Mouse (Mus musculus) inflammation-experienced regulatory T-cells, adult 6 months (primary cell): ENCODE results near the gene Atad2b. TPM values are rescaled to one million over a fixed set of nuclear protein-coding genes. Genes with fewer than 3 reads are reported as not detected.
A peak's percentile ranks its signal among the peaks of the same experiment; 100 is the strongest.
"Not testable (repeated sequence)": the region's sequence is repeated elsewhere in the genome, so short reads cannot be mapped to it uniquely, and the experiment has no call there.

Source experiments
- ATAC-seq: one replicate; pipeline ENCODE4 v1.8.0; 2017
- polyA plus RNA-seq, 3 experiments: library from polyadenylated mRNA; unstranded; fragments of 100-300 nt; shearing (Covaris generic); gene quantifications; one replicate each; pipeline ENCODE4 v1.2.1; 2017

The Atad2b gene
- polyA plus RNA-seq, 3 experiments from 2014 or later = 10.8 to 18.6 (median 13.7) TPM

- no peak for ATAC-seq
Observed at GRCm38 (mm10) chr12:4911716-4912115, 5.4 kb upstream of the Atad2b start.

- ATAC-seq = no peak
Observed at GRCm38 (mm10) chr12:4914441-4914840, 2.7 kb upstream of the Atad2b start.

DNA sequence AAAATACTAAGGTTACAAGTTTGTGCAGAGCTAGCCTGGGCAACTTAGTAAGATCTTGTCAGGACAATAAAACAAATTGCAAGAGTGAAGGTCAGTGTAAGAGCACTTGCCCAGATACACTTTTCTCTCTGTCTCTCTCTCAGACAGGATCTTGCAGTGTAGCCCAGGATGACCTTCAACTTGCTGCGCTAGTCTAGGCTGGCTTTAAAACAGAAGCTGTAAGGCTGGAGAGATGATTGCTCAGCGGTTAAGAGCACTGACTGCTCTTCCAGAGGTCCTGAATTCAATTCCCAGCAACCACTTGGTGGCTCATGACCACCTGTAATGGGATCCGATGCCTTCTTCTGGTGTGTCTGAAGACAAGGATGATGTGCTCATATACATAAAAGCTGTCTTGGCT is 2.2 kb upstream of the Atad2b start:
- ATAC-seq = no peak

DNA sequence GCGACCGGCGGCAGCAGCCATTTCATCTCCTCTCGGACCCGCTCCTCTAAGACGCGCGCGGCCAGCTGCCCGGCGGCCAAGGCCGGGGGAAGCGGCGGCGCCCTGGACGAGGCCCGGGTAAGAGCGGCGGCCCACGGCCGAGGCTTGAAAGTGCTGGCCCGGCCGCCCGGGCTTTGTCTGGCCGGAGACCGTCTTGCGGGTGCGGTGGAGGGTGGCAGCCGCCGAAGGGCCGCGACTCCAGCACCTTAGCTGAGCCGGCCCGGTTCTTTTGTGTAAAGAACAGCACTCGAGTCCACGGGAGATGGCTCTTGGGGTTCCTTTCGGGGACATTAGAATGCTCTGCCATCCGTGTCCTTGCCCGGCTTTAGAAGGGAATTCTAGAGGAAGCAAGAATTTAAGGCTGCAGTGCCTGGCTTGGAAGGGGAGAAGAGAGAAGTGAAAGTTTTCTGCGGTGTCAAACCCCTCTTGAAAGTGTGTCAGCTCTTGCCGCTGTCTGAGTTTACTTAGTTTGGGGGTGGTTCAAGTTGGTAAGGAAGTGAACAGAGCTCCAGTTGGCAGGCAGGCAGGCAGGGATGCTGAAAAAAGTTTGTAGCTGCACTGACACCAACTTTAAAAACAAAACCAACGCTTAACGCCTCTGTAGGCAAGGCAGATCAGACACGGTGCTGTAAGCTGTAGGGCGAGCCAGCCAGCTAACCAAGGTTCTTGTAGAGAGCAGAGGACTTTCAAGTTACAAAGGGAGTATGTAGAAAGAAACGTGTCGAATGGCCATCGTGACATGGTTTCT is 845 bp downstream of the Atad2b start:
- peak; percentile 67 for ATAC-seq

GRCm38 (mm10) chr12:4928197-4928596 is 11.0 kb downstream of the Atad2b start:
- no peak for ATAC-seq

DNA sequence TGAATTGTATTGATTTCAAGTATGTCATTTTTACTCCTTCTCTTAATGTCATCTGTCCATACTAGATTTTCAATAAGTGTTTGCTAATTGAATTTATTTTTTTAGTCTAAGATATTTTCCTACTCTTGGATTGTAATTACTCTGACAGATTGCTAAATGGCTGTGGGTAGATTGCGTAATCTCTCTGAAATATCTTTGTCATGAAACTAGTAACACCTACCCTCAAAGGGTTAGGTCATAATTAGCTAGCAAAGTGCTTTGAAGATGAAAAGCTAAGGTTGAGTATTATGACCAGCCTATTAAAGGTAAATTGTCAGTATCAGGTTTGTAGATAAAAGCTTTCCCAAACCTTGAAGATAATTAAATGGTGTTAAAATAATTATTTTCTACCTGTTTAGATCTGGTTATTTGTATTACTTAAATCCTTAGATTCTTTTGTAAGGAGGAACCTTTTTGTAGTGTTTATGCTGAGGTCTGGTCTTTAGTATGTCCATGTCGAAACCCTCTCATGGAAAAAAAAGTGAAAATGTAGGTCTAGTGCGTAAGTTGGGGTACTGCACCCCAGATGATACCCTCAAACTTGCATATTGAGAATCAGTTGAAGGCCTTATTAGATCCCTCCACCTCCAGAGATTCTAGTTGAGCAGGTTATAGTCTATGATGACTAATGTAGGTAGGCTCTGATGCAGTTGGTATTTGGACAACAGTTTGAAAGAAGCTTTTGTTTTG is 13.8 kb downstream of the Atad2b start:
- no peak for ATAC-seq

DNA sequence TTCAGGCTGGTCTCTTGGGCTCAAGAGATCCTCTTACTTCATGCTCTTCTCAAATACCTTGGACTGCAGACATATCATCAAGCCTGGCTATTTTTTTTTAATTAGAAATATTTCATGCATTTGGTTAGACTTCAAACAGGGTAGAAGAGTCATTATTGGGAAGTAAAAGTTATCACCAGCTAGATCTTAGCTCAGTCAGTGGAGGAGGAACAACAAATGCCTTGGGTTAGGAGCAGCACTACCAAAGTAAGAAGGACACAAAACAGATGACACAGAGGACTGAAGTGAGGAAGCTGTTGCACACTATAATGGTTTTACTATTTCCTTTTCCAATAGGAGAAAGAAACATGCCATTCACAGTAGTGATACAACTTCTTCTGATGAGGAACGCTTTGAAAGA is 35.1 kb downstream of the Atad2b start:
- ATAC-seq = no peak

DNA sequence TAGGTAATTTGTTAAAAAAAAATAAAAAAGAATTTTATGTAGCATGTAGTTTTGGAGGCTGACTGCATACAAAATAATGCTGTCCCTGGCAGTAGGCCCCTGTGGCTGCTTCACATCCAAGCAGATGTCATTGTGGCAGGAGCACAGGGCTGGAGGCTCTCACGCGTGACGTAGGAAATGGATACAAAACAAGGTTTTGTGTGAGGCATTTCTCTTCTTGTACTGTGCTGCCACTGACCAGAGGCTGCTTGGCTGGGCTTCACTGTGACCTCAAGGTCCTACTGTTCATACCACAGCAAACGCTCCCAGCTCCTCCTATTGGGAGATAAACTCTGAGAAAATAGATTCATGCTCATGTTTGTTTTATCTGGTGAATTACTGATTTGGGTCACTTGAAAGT is 36.0 kb downstream of the Atad2b start:
- ATAC-seq = no peak

DNA sequence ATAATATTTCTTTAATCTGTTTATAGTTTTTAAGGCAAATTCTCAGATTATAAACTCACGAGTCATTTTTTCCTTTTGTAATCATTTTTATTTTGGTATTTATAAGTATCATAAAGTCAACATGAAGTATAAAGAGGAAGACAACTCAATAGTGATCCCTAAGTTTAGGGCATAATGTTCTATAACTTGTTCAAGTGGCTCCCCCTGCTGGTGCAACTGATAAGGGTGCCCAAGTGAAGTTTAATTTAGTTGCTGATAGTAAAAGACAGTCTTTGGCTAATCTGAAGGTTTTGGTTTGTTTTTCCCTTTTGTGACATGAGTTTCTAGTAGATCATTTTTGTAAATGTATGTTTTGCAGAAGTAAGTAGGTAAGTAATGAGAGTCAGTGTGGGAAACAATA is 55.8 kb downstream of the Atad2b start:
- ATAC-seq = peak; percentile 77

DNA sequence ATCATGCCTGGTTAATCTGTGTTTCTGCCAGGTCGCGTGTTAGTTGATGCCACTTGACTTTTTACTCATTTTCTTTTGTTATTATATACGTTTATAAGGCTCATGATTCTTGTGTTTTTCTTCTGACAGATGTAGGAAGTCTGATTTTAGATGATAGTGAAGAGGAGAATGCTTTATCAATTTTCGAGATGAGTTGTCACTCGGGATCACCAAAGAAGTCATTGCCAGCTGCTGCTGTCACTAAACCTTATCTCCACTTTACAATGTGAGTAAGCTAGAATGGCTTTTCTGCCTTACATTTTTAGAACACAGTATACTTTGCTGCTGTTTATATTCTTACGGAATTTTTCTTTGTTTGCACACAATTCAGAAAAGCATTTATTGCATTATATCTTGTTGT is 61.2 kb downstream of the Atad2b start:
- ATAC-seq = no peak

GRCm38 (mm10) chr12:4996981-4997380 is 79.8 kb downstream of the Atad2b start:
- ATAC-seq = no peak

DNA sequence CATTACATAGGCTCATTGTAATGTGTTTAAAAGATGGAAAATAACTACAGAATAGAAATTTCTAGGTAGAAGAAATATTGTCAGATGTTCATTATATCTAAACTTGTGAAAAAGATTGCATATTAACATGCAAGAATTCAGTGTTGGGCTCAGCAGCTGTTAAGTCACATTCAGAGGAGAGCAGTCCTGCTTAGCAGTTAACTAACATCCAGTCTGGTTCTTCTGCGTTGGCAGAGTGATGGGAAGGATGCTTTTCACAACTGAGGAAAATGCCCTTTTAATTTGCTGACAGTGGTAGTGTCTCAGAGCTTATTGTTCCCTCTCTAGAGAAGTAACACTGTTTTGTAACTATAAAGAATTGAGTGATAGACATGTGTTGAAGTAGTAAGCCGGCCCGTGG is 88.2 kb downstream of the Atad2b start:
- no peak for ATAC-seq

GRCm38 (mm10) chr12:5005776-5006175 is 88.6 kb downstream of the Atad2b start:
- ATAC-seq = not testable (repeated sequence)

- not testable (repeated sequence) for ATAC-seq
Observed at GRCm38 (mm10) chr12:5008638-5009037, 91.5 kb downstream of the Atad2b start.

DNA sequence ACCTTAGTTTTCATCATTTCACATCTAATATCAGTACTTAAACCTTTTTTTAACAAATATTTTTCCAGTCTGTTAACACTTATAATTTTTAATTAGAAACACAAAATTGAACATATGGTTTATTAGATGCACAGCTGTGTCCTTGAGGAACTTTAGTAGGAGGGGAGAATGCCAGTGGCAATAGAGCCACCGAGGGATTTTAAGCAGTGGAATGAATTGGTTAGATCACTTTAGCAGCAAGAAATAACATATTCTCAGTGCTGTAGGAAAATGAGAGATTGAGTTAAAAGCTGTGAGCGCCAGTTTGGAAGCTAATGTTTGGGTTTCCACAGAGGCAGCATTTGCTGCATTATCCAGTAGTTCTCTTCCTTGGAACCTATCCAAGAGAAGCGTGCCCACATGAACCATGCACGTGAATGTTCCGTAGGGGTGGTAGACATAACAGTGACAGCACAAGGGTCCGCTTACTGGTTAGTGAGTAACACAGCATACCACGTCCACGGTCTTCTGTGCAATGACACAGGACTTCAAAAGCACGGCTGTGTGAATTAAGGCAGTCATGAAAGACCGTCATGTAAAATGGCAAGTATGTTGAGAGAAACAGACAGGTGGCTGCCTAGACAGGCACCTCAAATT is 108.2 kb downstream of the Atad2b start:
- ATAC-seq = no peak

DNA sequence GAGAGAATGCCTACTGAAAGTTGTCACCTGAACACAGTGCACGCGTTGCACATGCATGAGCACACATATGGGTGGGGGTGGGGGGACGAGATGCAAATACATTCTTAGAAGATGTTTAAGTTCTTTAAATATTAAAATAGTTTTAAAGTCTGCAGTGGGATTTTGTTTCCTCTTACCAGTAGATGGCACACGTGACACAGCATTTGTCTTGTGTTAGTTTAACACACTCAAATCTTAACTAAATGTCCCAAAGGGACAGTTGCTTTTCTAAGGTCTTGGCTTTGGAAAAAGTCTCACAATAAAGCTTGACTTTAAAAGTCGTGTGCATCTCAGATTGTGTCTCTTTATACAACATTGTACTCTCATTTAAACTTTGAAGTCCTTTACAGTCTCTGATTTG is 111.9 kb downstream of the Atad2b start:
- no peak for ATAC-seq

- ATAC-seq = no peak
Observed at GRCm38 (mm10) chr12:5038008-5038407, 120.9 kb downstream of the Atad2b start.

DNA sequence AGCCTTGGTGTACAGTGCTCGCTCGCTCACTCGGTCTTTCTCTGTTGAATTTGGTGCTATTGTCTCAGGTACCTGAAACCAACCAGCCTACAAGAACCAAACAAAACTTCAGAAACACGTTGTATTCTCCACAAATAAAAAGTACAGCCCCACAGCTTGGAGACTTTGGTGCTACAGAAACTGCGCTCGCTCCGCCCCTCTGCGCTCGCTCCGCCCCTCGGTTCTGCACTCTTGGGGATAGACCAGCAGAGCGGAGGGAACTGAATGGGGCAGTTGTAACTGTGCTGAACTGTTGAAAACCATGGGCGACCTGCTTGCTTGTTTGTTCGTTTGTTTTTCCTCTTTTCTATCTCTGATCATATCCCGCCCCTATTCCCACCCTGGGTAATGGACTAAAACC is 127.0 kb downstream of the Atad2b start:
- ATAC-seq = no peak

DNA sequence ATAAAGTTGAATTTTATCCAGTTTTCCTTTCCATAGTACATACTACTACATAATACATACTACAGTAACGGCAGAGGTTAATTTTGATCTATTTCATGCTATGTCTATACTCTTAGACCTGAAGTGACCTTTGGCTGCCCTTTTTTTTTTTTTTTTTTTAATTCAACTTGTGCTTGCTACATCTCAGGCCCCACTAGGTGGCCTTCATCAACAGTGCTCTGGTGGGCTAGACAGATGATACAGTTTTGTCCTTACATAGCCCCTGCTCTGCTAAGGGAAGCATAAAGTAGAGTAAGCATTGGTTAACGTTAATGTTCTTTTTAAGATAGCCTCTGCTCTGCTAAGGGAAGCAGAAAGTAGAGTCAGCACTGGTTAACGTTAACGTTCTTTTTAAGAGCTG is 131.0 kb downstream of the Atad2b start:
- ATAC-seq = no peak

DNA sequence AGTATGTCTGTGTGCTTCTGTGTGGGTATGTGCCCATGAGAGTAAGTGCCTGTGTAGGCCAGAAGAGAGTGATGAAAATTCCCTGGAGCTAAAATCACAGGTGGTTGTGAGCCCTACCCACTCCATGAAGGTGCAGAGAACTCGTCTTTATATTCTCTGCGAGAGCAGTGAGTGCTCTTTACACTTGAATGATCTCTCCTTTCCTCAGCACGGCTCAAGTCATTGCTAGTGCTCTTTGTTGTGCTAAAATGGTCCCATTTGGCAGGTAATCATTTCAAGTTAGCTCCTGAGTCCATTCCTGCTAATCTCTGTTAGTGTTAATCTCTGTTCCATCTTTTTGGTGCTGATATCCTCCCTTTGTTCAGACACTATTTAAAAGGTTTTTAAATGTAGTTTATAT is 150.4 kb downstream of the Atad2b start:
- no peak for ATAC-seq

DNA sequence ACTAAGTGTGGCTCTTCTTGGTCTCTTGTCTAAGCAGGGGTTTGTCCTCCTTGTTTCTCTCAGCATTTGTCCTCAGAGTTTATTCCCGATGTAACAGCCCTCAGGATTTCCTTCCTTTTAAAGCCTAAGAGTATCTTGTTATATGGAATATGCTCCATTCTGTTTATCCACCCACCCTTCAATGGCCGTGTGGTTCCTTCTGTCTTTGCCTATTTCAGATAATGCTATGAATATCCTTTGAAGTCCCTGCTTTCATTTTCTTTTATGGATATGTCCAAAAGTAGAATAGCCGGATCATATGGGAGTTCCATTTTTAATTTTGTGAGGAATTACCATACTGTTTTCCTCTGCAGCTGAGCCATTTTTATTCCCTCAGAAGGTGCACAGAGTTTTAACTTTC is 153.0 kb downstream of the Atad2b start:
- ATAC-seq = no peak

GRCm38 (mm10) chr12:5073191-5073590 is 156.0 kb downstream of the Atad2b start:
- no peak for ATAC-seq

GRCm38 (mm10) chr12:5081480-5081879 is 164.3 kb downstream of the Atad2b start:
- no peak for ATAC-seq

DNA sequence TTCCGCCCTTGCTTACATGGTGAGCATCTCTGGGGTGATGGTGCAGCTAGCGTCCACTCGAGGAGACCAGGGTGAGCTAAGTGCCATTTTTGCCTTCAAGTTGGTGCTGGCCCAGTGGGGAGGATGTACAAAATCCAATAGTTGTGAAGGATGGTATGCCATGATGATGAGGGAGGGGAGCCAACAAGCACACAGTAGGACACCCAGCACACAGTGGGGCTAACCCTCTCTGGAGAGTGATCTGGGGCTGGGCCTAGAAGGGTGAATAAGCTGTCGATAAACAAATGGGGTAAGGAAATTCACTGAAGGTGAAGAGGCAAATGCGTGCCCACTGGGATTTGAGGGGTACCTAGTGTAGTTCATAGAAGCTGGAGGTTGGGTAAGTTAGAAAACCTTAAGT is 167.6 kb downstream of the Atad2b start:
- no peak for ATAC-seq
